Mouse (Mus musculus) hindbrain, embryonic 13.5 days (tissue): ENCODE measurements around the gene Gm10959. TPM values are rescaled to one million over a fixed set of nuclear protein-coding genes. Genes with fewer than 3 reads are reported as not detected.

Experiments
- ATAC-seq: fragments of 200-750 bp; cut with Nextera tagmentation; 2 replicates; pipeline ENCODE4 v1.8.0; 2017; ENCODE audit warnings: moderate TSS enrichment; ENCODE audit not compliant: low FRiP score
- H3K27ac ChIP-seq: fragments of 300-500 bp; sonication (generic); 2 replicates; pipeline ENCODE4 v1.5.1; 2015; ENCODE audit warnings: inconsistent platforms, mild to moderate bottlenecking, moderate library complexity
- H3K27me3 ChIP-seq: fragments of 300-500 bp; sonication (generic); 2 replicates; pipeline ENCODE4 v1.6.1; 2015; ENCODE audit warnings: mild to moderate bottlenecking, inconsistent platforms
- H3K36me3 ChIP-seq: fragments of 300-500 bp; sonication (generic); 2 replicates; pipeline ENCODE4 v1.6.1; 2015; ENCODE audit warnings: mild to moderate bottlenecking, inconsistent platforms
- H3K4me1 ChIP-seq: fragments of 300-500 bp; sonication (generic); replicated peaks from 2 replicates; pipeline ENCODE4 v1.6.1; 2015; ENCODE audit warnings: inconsistent platforms
- H3K4me2 ChIP-seq: fragments of 300-500 bp; sonication (generic); 2 replicates; pipeline ENCODE4 v1.6.1; 2015; ENCODE audit warnings: inconsistent platforms, mild to moderate bottlenecking, moderate library complexity
- H3K4me3 ChIP-seq: fragments of 300-500 bp; sonication (generic); 2 replicates; pipeline ENCODE4 v1.5.1; 2015; ENCODE audit warnings: mild to moderate bottlenecking, inconsistent platforms
- H3K9ac ChIP-seq: fragments of 300-500 bp; sonication (generic); 2 replicates; pipeline ENCODE4 v1.6.1; 2015; ENCODE audit warnings: mild to moderate bottlenecking, inconsistent platforms
- H3K9me3 ChIP-seq: fragments of 300-500 bp; sonication (generic); 2 replicates; pipeline ENCODE4 v1.6.1; 2016; ENCODE audit warnings: inconsistent platforms
- WGBS: fragments of 180-500 bp; shearing (Covaris S2); methylation state at CpG from one replicate; pipeline ENCODE4 v1.1.7; 2015; 5-methylcytosine and 5-hydroxymethylcytosine counted together
- polyA plus RNA-seq: library from polyadenylated mRNA; unstranded; fragments of >200 nt; fragmentation: Nextera tagmentation; extraction: Ambion mirVana; gene quantifications from 2 replicates; pipeline ENCODE4 v1.2.1, GENCODE M21; 2015

Gm10959 gene
- polyA plus RNA-seq, 1 experiment from 2014 or later, result not detected

DNA sequence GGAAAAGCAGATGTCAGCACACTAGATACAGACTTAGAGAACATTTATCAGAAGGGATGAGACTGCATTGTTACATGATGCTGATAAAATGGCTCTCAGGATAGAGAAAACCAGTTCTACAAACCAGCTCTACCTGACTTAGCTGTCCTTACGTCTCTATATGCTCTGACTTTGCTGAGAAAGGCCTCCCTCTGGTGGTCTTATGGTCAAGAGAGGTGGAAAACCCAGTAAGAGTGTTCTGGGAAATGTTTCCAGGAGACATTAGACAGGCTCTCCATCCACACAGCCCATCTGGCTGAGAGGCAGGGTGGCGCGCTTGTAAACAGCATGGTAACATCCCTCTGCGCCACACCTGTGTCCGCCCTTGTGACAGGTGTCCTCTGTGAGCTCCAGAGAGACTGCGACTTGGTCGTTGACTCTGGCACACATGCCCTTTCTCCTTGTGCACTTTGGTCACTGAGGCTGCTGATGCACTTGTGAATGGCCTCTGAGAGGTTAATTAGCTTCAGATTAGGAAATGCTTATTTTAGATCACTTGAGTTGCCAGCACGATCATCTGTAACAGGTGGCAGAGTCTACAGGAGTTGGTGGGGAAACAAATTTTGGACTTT lies 40.4 kb downstream of the Gm10959 start:
- Histone ChIP-seq H3K4me3 (no peak overlapping the region), H3K4me2 (no peak overlapping the region), H3K4me1 (no peaks in the 10 kb centered on the region), H3K27ac (no peak overlapping the region), H3K9me3 (no peaks in the 10 kb centered on the region), H3K27me3 (no peaks in the 10 kb centered on the region), H3K9ac (no peak overlapping the region), H3K36me3 (no peaks in the 10 kb centered on the region)
- WGBS, result 92% methylated on average over 8 of the region's 8 CpGs
- no peak for ATAC-seq

GRCm38 (mm10) chr3:122877543-122877942 lies 41.6 kb downstream of the Gm10959 start:
- H3K4me2 ChIP-seq, result no peak overlapping the region
- ATAC-seq, result no peak
- H3K27me3 ChIP-seq, result no peaks in the 10 kb centered on the region
- H3K9ac ChIP-seq, result no peak overlapping the region
- no peaks in the 10 kb centered on the region for H3K36me3 ChIP-seq
- no peak overlapping the region for H3K4me3 ChIP-seq
- no peaks in the 10 kb centered on the region for H3K9me3 ChIP-seq
- 97% methylated on average over 3 of the region's 3 CpGs for WGBS
- H3K4me1 ChIP-seq, result no peaks in the 10 kb centered on the region
- no peak overlapping the region for H3K27ac ChIP-seq

DNA sequence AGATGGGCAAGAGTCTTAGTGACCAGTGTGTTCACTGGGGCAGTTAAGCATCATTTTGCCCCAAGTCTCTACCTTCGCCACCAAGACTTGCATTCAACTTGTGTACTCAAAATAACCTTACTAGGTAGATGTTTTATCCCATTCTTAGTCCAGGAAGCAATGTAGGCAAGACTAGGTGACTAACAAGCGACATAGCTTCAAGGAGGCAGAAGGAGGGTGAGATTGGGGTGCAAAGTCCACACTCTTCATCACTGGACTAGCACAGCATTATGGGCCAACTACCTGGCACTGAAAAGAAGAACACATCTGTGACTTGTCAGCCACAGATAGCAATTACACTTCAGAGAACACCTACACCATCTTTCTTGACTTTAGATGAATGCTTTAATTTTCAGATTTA lies 42.3 kb downstream of the Gm10959 start:
- WGBS, result 88% methylated on average over 2 of the region's 2 CpGs
- Histone ChIP-seq H3K27ac (no peak overlapping the region), H3K4me1 (no peaks in the 10 kb centered on the region), H3K9me3 (no peaks in the 10 kb centered on the region), H3K9ac (no peak overlapping the region), H3K4me2 (no peak overlapping the region), H3K4me3 (no peak overlapping the region), H3K36me3 (no peaks in the 10 kb centered on the region), H3K27me3 (no peaks in the 10 kb centered on the region)
- no peak for ATAC-seq

- no peaks in the 10 kb centered on the region for H3K9me3 ChIP-seq
- WGBS, result 80% methylated on average over 1 of the region's 1 CpGs
- no peaks in the 10 kb centered on the region for H3K36me3 ChIP-seq
- no peak overlapping the region for H3K4me2 ChIP-seq
- H3K4me1 ChIP-seq, result no peaks in the 10 kb centered on the region
- no peak overlapping the region for H3K27ac ChIP-seq
- no peak for ATAC-seq
- no peaks in the 10 kb centered on the region for H3K27me3 ChIP-seq
- H3K9ac ChIP-seq, result no peak overlapping the region
- H3K4me3 ChIP-seq, result no peak overlapping the region
Measured at GRCm38 (mm10) chr3:122871596-122871995, 47.6 kb downstream of the Gm10959 start.

- Histone ChIP-seq H3K9ac (no peak overlapping the region), H3K36me3 (no peaks in the 10 kb centered on the region), H3K4me2 (no peak overlapping the region), H3K4me3 (no peak overlapping the region), H3K27me3 (no peaks in the 10 kb centered on the region), H3K4me1 (no peaks in the 10 kb centered on the region), H3K9me3 (no peaks in the 10 kb centered on the region), H3K27ac (no peak overlapping the region)
- WGBS, result 100% methylated on average over 1 of the region's 1 CpGs
- ATAC-seq, result no peak
Measured at GRCm38 (mm10) chr3:122868270-122868669, 50.9 kb downstream of the Gm10959 start.

DNA sequence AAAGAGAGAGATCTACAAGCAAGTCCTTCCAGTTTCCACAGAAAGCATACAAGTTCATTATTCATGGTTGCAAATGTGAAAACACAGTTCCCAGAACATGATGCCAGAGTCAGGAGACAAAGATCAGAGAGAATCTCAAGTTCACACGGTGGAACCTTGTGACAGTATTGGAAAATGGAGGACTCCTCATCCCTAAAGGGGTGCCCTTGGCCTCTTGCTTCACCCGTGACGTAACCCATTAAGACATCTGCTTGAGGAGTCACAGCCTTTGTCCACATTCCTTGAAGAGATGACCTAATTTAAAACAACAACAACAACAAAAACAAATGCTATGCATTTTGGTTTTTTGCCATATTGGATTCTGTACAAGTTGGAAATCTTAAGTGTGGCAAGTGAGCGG lies 54.1 kb downstream of the Gm10959 start:
- Histone ChIP-seq H3K27me3 (no peaks in the 10 kb centered on the region), H3K4me3 (no peak overlapping the region), H3K4me1 (no peaks in the 10 kb centered on the region), H3K27ac (no peak overlapping the region), H3K9me3 (no peaks in the 10 kb centered on the region), H3K9ac (no peak overlapping the region), H3K4me2 (no peak overlapping the region), H3K36me3 (no peaks in the 10 kb centered on the region)
- ATAC-seq, result no peak
- WGBS, result 89% methylated on average over 4 of the region's 4 CpGs

Other genes starting within 250 kb of the Gm10959 start
- 2.3 and 2.6 TPM in 2 replicates for gene Pde5a, start 190.4 kb downstream of the Gm10959 start, polyA plus RNA-seq
- gene Fabp2, start 24.3 kb downstream of the Gm10959 start, polyA plus RNA-seq, result not detected in 2 replicates
- gene 1810037I17Rik, start 4.8 kb upstream of the Gm10959 start, polyA plus RNA-seq, result 90.1 and 97.3 TPM in 2 replicates
- gene Usp53, start 65.2 kb upstream of the Gm10959 start, polyA plus RNA-seq, result 7.5 and 9.4 TPM in 2 replicates
- 0.47 and 0.52 TPM in 2 replicates for gene Myoz2, start 115.7 kb upstream of the Gm10959 start, polyA plus RNA-seq